Mouse (Mus musculus) liver, postnatal 0 days (tissue): ENCODE results near the gene Csrp1.

Experiments used
- CTCF ChIP-seq: sonication (generic); IDR thresholded peaks from 2 replicates; pipeline ENCODE4 v1.5.1; 2016; ENCODE audit warnings: antibody characterized with exemption, low read depth
- EP300 ChIP-seq: IDR thresholded peaks from 2 replicates; pipeline ENCODE4 v1.6.1; 2016; ENCODE audit warnings: antibody characterized with exemption, low read depth, mild to moderate bottlenecking

DNA sequence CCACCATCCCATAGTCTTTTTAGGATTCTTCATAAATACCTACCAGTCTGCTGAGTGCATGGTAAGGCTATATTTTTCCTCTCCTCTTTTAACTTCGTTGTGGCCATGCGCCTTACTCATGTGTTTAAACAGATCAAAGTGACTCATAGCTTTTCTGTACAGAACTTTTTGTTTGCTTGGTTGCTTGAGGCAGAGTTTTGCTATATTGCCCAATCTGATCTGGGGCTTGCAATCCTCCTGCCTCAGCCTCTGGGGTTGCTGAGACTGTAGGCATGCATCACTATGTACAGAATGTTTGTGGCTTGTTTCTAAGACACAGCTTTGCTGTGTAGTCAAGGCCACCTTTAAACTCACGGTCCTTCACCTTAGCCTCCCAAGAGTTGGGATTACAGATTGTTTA lies 36.1 kb downstream of the Csrp1 start:
- TF ChIP-seq CTCF: no peak
- no peak for TF ChIP-seq EP300
